Mouse (Mus musculus) c-Kit-positive CD71-positive TER-119-negative erythroid progenitor cells, embryonic 14.5 days (primary cell): ENCODE measurements around the gene Abo.
"Not testable (repeated sequence)": the region's sequence is repeated elsewhere in the genome, so short reads cannot be mapped to it uniquely, and the experiment has no call there.

Experiments used
- DNase-seq: peaks from one replicate; pipeline ENCODE4 v3.0.0-alpha.2; 2013; ENCODE audit warnings: low read depth

Gene Abo

DNA sequence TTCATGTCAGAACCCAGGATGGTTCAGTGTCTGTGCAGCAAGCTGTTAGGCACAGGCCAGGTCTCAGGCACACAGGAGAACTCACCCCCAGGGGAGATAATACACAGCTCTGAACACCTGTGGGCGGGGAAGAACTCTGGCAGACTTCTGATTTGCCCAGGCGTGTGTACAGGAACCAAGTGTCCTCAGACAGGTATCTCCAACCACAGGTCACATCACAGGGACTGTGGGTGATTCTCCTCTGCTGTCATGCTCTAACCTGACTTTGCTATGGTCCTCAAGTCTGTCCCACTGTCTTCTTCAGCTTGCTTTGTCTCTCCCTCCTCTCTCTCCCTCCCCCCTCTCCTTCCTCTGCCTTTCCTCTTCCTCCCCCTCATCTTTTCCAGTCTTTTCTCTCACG is at the start of gene Abo:
Gene Abo (minus strand): TSS at position 101 of the 400 bp plus-strand sequence.
- no peak for DNase-seq

DNA sequence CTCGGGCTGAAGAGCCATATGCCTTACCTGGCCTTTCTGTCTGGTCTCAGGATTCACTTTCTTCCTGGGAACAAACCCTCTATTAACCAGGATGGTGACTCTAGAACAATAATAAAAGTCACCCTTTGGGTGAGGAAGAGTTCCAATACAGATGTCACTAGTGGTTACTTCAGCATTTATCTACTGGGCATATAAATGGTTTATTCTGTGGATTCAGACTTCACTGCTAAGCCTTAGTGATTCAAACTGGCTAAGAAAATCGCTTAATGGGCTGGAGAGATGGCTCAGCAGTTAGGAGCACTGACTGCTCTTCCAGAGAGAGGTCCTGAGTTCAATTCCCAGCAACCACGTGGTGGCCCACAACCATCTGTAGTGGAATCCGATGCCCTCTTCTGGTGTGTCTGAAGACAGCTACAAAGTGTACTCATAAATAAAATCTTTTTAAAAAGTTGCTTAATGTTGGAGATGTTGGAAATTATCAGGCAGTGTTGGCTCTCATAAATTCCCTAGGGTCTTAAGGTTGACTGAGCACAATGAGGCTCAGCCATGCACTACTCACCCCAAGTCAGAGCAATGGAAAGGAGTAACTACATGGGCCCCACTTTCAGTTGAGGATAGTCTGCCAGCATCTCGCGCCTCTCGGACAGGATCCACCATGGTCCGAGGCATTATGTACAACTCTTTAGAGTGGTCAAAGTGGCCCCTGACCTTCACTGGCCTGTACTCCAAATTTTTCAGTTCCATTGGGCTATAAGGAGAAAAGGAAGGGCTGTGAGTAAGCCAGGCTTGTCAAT is 49.6 kb upstream of the Abo start:
- DNase-seq: no peak

DNA sequence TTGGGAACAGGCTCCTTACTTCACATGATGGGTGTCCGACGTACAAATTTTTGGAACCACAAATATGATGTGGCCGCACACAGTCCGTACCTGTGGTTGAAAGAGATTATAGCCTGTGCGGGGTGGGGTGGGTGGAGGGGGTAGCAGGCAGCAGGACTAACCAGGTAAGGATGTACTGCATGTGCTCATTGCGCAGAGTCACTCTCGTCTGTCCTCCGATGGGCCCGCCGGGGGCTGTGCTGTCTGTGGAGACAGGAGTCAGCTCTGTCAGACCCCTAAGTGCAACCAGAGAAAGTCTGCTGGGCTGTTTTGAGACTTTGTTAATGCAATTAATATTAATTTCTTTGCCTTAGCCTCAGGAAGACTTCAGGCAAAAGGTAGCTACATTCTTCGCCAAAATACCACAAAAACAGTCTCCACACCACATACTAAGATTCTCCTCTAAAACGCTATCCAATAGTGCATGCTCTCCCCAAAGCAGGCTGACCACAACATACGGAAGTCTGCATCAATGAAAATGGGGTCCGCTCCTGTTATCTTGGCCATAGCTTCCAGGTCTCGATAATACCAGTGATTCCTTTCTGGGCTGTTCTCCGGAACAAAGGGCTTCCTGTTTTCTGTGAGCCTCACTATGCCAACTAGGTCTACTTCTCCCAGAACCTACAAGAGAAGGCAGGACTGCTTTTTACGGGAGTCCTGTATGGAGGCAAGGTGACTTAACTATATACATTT is 48.8 kb upstream of the Abo start:
- no peak for DNase-seq

DNA sequence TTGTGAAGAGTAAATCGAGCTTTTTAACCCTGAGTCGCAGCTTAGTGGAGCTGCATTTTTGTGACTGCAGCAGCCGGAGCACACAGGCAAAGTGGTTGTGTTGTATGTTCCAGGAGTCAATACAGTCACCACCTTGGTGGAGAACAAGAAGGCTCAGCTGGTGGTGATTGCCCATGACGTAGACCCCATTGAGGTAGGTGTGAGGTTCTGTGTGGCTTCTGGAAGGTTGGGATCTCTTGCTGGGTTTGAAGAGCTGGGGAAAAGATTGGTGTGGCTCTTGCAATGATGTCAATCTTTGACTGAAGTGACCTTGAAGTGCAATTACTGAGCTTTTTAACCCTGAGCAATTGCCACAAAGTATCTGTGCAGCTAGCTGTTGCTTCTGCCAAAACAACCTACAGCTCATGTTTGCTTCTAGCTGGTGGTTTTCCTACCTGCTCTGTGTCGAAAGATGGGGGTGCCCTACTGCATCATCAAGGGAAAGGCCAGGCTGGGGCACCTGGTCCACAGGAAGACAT is 47.5 kb upstream of the Abo start:
- DNase-seq: no peak

DNA sequence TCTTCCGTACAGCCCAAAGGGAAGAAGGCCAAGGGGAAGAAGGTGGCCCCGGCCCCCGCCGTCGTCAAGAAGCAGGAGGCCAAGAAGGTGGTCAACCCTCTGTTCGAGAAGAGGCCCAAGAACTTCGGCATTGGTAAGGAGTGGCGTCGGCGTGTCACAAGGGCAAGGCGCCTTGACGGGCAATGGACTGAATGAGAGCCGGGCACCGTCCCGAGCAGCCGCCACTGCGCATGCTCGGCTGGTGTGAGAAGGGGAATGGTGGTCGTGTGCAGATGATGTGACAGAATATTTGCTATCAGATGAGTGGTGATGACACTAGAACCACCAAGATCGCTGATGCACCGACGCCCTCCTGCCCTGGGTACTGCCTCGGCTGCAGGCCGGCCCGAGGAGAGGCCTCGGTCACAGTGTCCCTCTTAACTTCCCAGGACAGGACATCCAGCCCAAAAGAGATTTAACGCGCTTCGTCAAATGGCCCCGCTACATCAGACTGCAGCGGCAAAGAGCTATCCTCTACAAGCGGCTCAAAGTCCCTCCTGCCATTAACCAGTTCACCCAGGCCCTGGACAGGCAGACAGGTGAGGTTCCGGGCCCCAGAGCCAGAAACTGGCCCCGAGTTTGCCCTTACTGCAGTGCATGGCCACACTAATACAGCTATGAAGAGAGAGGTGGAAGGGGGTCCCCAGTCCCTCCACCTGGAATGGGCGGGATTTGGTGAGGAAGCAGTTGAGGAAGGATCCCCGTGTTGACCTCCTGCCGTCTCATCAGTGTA is 46.4 kb upstream of the Abo start:
- no peak for DNase-seq

DNA sequence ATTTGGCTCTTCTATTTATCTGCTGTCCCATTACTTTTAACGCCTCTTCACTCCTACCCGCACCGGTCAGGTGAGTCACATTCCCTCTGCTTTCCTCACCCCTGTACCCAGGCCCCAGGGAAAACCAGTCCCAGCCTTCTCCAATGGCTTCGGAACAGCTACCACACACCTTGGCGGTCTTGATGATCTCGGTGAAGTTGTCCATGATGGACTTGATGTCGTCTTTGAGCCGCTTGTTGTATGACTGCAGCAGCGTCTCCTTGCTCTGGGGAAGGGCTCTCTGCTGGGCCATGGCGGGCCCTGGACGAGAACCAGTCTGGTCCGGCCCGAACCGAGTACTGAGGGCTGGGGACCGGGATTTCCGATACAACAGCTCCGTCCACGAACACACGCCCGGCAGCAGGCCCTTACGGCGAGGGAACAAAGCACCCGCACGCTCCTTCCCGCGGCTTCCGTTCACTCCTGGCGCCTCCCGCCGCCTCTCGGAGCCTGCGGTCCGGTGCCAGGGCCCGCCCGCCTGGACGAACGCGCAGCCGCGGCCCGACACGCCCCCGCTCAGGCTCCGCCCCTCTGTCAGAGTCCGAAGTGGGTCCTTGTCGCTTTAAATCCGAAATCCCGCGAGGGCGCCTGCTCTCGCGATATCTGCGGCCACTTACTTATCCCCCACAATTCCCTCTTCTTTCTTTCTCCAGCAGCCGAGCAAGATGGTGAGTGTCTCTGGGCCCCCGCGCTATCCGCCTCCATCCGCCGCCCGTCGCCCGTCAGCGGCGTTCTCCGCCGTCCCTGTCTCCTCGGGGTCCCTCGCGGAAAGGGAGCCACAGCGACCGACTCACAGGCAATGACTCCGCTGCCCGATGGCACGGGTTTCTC is 45.6 kb upstream of the Abo start, which contains the start of the genes Med22 and Rpl7a:
Gene Med22 (minus strand): TSS at position 554 of the 870 bp plus-strand sequence.
Gene Rpl7a (plus strand): TSS at position 641 of the 870 bp plus-strand sequence.
- peak; percentile 97 for DNase-seq

DNA sequence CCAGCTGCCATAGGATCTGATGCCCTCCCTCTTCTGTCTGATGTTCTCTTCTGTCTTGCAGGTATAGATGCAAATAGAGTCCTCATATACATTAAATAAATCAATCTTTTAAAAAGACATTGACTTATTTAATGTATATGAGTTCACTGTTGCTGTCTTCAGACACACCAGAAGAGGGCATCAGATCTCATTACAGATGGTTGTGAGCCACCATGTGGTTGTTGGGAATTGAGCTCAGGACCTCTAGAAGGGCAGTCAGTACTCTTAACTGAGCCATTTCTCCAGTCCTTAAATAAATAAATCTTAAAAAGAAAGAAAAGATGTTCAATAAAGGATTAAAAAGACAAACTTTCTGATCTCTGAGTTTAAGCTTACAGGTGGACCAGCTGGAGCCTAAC is 44.6 kb upstream of the Abo start:
- no peak for DNase-seq

DNA sequence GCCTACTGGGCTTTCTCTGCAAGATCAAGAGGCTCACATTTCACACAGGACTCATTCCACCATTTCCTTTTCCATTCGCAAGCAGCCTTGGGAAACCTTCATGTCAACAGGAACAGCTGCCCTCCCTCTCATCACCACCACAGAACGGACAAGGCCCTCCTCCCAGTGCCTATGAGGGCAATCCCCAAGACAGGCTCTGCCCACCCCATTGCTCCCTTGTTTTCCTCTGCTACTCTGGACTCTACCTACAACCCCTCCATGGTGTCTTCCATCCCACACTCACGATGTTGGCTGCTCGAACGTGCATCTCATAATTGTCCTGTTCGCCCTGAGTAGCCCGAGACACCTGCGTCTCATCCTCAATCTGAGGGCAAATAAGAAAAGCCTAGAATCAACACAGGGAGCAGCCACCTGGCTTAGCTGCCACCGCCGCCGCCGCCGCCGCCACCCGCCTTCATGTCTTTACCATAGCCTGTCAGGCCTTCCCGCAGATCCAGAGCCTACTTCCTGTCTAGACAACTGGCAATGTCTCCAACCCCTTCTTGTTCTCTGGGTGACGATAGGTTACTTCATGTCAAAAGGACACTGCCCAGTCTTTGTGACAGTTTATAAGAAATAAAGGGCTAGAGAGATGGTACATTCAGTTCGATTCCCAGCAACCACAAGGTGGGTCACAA is 44.1 kb upstream of the Abo start:
- no peak for DNase-seq

DNA sequence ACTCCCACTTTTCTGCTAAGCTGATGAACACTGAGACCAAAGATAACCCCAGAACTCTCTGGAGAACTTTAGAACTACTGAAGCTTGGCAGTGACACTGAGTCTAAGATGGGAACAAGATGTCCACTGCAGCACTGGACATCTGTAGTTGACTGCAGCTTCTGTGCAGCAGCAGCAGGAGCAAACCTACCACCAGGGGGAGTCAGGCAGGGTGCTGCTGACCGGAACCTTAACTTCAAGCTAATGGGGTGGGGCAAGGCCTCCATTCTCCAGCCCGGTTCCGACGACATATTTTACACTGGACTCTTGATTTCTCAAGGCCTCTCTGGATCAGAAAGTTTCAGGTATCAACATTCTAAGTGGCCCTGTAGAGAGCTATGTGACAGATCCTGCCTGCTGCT is 42.3 kb upstream of the Abo start:
- DNase-seq: no peak

DNA sequence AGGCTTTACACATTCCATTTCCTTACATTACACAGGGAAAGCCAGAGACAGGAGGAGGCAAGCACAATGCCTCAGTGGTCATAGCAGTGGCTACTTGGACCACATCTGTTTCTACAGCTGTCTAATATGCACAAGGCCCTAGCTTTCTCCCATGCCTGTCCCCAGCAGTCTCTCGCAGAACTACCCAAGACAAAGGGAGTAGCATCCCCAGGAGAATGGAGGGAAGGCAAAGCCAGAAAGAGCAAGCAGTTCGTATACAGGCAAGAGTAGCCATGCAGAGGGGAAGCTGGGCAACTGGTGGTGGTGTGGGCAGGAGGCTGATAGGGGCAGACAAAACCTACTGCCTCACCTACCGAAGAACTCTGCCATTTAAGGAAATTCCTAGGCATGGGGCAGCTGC is 41.7 kb upstream of the Abo start:
- DNase-seq: no peak

DNA sequence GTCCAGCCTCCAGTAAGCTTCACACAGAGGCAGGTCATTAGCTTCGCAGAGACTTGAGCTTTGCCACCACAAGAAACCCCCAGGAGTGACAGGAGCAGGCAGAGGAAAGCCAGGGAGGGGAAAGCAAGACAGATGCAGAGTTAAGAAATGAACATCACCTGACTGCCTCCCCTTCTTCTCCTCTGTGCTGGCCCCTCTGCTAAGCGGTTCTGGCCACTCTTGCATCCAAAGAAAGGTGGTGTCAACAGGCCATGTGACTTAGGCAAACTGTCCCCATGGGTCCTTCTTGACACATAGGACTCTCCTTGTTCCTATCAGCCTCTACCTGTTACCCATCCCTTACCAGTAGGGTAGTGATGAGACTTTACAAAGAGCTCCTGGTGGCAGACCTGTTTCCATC is 41.2 kb upstream of the Abo start:
- no peak for DNase-seq

DNA sequence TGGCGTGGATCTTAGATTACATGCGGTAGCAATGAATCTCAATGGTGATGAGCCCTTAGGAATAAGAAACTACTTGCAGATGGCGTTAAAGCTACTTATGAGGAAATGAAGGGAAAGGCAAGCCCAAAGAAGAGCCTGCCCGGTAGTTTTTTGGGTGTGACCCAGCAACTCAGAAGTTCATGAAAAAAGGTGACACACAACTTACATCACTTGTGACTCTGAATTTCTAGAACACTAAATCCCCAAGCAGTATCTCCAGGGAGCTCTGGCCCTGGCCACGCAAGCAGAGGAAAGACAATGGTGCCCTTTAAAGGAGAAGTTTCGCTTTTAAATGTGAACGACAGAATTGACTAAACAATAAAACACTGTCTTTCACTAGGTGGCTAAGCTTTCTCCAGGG is 38.5 kb upstream of the Abo start:
- DNase-seq: no peak

DNA sequence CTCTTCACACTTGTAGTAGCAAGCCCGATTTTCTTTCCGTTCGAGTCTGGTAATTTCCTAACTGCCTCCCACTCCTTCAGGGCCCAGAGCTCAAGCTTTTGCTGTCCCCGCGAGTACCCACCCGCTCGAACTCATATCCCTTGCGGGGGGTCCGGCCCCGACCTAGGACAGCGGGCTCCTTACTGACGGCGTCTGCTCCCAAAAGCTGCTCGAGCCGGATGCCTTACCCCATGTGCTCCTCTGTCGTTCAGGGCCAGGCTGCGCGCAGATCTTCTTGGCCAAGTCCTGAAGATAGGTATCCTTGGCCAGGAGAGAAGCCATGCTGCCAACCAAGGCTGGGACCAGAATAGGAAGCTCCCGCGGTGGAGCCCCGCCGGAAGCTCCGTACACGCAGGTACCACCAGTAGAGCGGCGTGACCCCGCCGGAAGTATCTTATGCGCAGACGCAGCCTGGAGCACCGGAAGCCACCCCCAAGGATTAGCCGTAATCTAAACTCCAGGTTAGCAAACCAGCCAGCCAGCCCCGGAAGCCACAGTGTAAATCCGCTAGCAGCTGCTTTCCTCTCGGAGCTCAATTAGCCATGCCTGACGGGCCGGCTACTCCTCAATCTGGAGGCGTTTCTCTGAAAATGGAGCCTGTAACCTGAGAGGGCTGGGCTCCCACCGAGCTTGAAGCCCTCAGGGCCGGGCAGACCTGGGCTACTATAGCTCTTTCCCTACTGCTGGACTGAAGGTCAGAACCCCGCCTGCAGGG is 37.9 kb upstream of the Abo start, which contains the start of gene Surf6:
Gene Surf6 (minus strand): TSS at position 413 of the 754 bp plus-strand sequence.
- peak; percentile 93 for DNase-seq

DNA sequence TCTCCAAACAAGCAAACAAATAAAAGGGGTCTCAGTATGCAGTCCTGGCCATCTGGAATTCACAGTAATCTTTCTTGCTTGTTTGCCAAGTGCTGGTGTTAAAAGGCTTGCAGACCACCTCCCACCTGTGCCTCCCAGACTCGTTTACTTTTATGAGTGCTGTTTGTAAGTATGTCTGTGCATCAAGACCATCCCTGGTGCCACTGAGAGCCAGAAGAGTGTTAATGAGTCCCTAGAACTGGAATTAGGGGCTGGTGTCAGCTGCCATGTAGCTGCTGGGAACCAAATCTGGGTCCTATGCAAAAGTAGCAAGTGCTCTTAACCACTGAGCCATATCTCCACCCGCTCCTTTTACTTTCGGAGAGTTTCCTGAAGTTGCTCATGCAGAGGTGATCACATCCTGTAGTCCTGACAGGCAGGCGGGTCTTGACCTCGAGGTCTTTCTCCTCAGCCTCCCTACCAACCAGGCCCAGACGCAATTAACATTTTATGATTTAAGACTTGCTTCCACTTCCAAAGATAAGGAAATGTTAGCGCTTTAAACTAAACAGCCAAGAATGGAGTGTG is 37.1 kb upstream of the Abo start:
- no peak for DNase-seq

DNA sequence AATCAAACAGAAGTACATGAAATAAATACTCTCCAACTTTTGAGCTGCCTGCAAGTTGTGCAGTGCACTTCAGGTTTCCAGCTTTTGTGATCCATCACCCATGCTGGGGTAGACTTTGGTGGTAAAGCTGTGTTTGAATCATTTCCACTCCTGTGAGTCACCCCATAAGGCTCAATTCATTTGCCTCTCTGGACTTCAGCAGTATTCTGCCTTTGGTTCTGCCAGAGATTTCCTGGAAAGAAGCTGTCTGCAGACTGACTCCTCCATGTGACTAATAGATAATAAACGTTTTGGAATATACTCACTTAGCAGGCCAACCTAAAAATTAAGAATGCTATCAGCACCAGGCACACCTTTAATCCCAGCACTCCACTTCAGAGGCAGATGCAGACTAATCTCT is 36.0 kb upstream of the Abo start:
- no peak for DNase-seq

DNA sequence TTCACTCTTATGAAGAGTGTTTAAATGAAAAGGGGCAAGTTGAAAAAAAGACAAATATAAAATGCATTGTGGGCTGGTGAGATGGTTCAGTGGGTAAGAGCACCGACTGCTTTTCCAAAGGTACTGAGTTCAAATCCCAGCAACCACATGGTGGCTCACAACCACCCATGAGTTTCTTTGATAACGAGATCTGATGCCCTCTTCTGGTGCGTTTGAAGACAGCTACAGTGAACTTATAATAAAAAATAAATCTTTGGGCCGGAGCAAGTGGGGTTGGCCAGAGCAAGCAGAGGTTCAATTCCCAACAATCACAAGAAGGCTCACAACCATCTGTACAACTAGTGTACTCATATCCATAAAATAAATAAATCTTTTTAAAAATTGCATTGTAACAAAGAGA is 31.1 kb upstream of the Abo start:
- no peak for DNase-seq

DNA sequence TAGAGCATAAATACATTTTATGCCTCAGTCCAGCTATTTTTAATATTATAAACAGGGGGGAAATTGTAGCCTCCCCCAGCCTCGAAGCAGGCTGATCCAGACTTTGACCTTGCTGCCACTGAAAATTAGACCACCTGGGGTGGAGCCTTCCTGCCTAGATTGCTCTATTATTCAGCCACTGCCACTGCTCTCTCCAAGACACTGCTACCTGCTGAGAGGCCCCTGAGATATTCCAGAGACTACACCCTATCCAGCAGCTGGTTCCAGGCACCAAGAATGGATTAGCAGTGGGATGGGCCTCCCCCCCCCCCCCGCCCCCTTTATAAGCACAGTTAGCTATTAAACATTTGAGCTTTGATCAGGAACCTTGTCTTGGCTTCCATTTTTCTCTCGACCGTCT is 21.4 kb upstream of the Abo start:
- DNase-seq: not testable (repeated sequence)

DNA sequence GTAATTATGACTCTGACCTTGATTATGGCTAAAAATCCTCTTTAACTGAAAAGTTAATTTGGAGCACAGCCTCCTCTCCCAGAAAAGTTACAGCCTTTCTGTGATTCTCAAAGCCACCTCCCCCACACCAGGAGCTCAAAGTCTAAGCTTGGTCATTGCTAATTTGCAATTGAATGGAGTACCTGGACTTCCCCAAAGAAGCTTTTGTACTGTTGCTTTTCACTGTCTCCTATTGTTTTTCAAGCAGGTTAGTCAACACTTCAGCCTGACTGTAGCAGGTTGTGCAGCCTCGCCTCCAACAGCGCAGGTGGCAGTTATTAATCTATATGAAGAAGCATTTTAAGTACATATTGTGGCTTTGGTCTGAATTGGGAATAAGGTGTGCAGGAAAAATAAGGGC is 20.8 kb upstream of the Abo start:
- DNase-seq: not testable (repeated sequence)

DNA sequence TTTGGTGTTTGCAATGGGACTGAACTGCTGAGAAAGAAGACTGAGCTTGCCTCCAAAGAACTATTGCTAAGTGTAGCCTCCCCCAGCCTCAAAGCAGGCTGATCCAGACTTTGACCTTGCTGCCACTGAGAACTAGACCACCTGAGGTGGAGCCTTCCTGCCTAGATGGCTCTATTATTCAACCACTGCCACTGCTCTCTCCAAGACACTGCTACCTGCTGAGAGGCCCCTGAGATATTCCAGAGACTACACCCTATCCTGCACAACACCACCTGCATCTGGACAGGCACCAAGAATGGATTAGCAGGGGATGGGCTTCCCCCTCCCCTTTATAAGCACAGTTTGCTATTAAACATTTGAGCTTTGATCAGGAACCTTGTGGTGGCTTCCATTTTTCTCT is 13.8 kb upstream of the Abo start:
- no peak for DNase-seq

DNA sequence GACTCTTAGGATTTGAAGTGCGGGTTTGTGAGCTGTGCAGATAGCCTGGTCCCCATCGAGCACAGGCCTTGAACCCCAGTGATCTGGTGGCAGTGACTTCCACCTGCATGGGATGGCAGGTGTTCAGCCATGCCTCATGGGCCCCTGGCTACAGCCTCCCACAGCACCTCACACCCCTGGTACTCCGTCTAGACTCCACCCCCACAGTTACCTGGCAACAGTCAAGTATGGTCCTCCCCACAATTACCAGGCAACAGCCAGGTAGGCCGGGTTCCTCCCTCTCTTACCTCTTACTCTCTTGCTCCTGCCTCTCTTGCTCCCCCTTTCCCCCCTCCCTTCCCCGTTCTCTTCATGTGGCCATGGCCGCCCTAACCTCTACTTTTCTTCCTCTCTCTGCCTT is 5.9 kb upstream of the Abo start:
- no peak for DNase-seq
